Comparison of ENCODE assay signal across 28 mouse cellular contexts in genomic region chr4:31679007-31679590, GRCm38 (mm10).
A peak's percentile ranks its signal among the peaks of the same experiment; 100 is the strongest.
DNase-seq lines count a peak whose midpoint lies in the region; ATAC-seq lines count a peak whose summit lies in the region.
"Had no signal": no experiment of that assay in that cellular context is flagged by ENCODE, and none has a peak within 500 bp of the region (broad histone marks: within the 10 kb centered on the region; RNA-seq: fewer than 3 reads in every experiment).

No protein-coding gene starts in this region.

- no peaks in the 10 kb centered on the region for H3K27me3 ChIP-seq in hindbrain, embryonic 10.5 days (ENCODE audit: insufficient read depth, poor library complexity, severe bottlenecking)
- H3K27me3 ChIP-seq in hindbrain, embryonic 13.5 days = no peaks in the 10 kb centered on the region
- no peaks in the 10 kb centered on the region for H3K27me3 ChIP-seq in forebrain, embryonic 16.5 days (replicated peaks; ENCODE audit: control insufficient read depth, insufficient read depth, low read length)
- no peaks in the 10 kb centered on the region for H3K27me3 ChIP-seq in midbrain, embryonic 12.5 days
- H3K27me3 ChIP-seq in liver, embryonic 11.5 days (replicated peaks; ENCODE audit: control insufficient read depth, insufficient read depth, low read length) = no peaks in the 10 kb centered on the region
- H3K27me3 ChIP-seq: embryonic facial prominence, embryonic 15.5 days; heart, embryonic 12.5 days; hindbrain, embryonic 15.5 days; kidney, embryonic 15.5 days; liver, embryonic 15.5 days; neural tube, embryonic 13.5 days had no signal

- H3K4me3 ChIP-seq in hindbrain, embryonic 10.5 days = no peak overlapping the region
- H3K4me3 ChIP-seq in hindbrain, embryonic 13.5 days = no peak overlapping the region
- H3K4me3 ChIP-seq in forebrain, embryonic 16.5 days (replicated peaks; ENCODE audit: low read length) = no peak overlapping the region
- H3K4me3 ChIP-seq in midbrain, embryonic 12.5 days = no peak overlapping the region
- no peak overlapping the region for H3K4me3 ChIP-seq in liver, embryonic 11.5 days (ENCODE audit: low read depth, low read length)
- H3K4me3 ChIP-seq: embryonic facial prominence, embryonic 15.5 days; heart, embryonic 12.5 days; hindbrain, embryonic 15.5 days; kidney, embryonic 15.5 days; layer of hippocampus, adult 2 months; liver, embryonic 15.5 days; neural tube, embryonic 13.5 days had no signal

- peak overlapping the region; percentile 36; the same call in 1 of the 2 replicates for H3K27ac ChIP-seq in hindbrain, embryonic 10.5 days
- H3K27ac ChIP-seq in hindbrain, embryonic 13.5 days = no peak overlapping the region
- no peak overlapping the region for H3K27ac ChIP-seq in forebrain, embryonic 16.5 days (ENCODE audit: low read length)
- H3K27ac ChIP-seq in midbrain, embryonic 12.5 days (replicated peaks) = peak overlapping the region; percentile 49; the same call in 1 of the 2 replicates
- no peak overlapping the region for H3K27ac ChIP-seq in liver, embryonic 11.5 days (ENCODE audit: low read depth, low read length)
- H3K27ac ChIP-seq: embryonic facial prominence, embryonic 15.5 days; hindbrain, embryonic 15.5 days; kidney, embryonic 15.5 days; layer of hippocampus, adult 2 months; liver, embryonic 15.5 days; neural tube, embryonic 13.5 days had no signal

- no peaks in the 10 kb centered on the region for H3K36me3 ChIP-seq in hindbrain, embryonic 10.5 days
- no peaks in the 10 kb centered on the region for H3K36me3 ChIP-seq in hindbrain, embryonic 13.5 days
- H3K36me3 ChIP-seq in forebrain, embryonic 16.5 days (ENCODE audit: control insufficient read depth, insufficient read depth) = no peaks in the 10 kb centered on the region
- no peaks in the 10 kb centered on the region for H3K36me3 ChIP-seq in midbrain, embryonic 12.5 days
- H3K36me3 ChIP-seq in liver, embryonic 11.5 days (ENCODE audit: control insufficient read depth, insufficient read depth, low read length) = no peaks in the 10 kb centered on the region
- H3K36me3 ChIP-seq: embryonic facial prominence, embryonic 15.5 days; G1E; heart, embryonic 12.5 days; hindbrain, embryonic 15.5 days; kidney, embryonic 15.5 days; liver, embryonic 15.5 days; neural tube, embryonic 13.5 days had no signal

- H3K9ac ChIP-seq in hindbrain, embryonic 13.5 days = no peak overlapping the region
- no peak overlapping the region for H3K9ac ChIP-seq in forebrain, embryonic 16.5 days (replicated peaks; ENCODE audit: low read depth, low read length)
- H3K9ac ChIP-seq in midbrain, embryonic 12.5 days (replicated peaks) = 0 out of 2 replicates have a peak overlapping the region, but pooled peaks have one; percentile 11
- H3K9ac ChIP-seq in liver, embryonic 11.5 days (ENCODE audit: low read depth, low read length) = no peak overlapping the region
- H3K9ac ChIP-seq: embryonic facial prominence, embryonic 15.5 days; heart, embryonic 12.5 days; hindbrain, embryonic 15.5 days; kidney, embryonic 15.5 days; liver, embryonic 15.5 days; lung, embryonic 14.5 days; neural tube, embryonic 13.5 days had no signal

- 76% methylated on average over 13 of the region's 13 CpGs for WGBS in hindbrain, embryonic 10.5 days
- 48% methylated on average over 13 of the region's 13 CpGs for WGBS in hindbrain, embryonic 13.5 days
- WGBS in forebrain, embryonic 16.5 days = 28% methylated on average over 13 of the region's 13 CpGs
- 44% methylated on average over 13 of the region's 13 CpGs for WGBS in midbrain, embryonic 12.5 days
- WGBS in liver, embryonic 11.5 days = 83% methylated on average over 13 of the region's 13 CpGs

- ATAC-seq in hindbrain, embryonic 13.5 days (ENCODE audit: low FRiP score) = no peak
- peak; percentile 47; the same call in 1 of the 2 replicates for ATAC-seq in forebrain, embryonic 16.5 days
- ATAC-seq in midbrain, embryonic 12.5 days (ENCODE audit: low FRiP score, low read depth) = peak; percentile 78
- no peak for ATAC-seq in liver, embryonic 11.5 days (replicated peaks; ENCODE audit: low FRiP score)
- ATAC-seq: inflammation-experienced regulatory T-cells, adult 6 months had no signal

- H3K4me1 ChIP-seq in hindbrain, embryonic 10.5 days (replicated peaks) = 0 out of 2 replicates have a peak, but pooled peaks cover 7% of the 10 kb centered on the region
- no peaks in the 10 kb centered on the region for H3K4me1 ChIP-seq in hindbrain, embryonic 13.5 days (replicated peaks)
- H3K4me1 ChIP-seq in forebrain, embryonic 16.5 days (replicated peaks; ENCODE audit: control insufficient read depth, insufficient read depth, low read length) = no peaks in the 10 kb centered on the region
- H3K4me1 ChIP-seq in midbrain, embryonic 12.5 days = peaks cover 9% of the 10 kb centered on the region
- H3K4me1 ChIP-seq in liver, embryonic 11.5 days (replicated peaks; ENCODE audit: control insufficient read depth, insufficient read depth, low read length) = no peaks in the 10 kb centered on the region
- H3K4me1 ChIP-seq: embryonic facial prominence, embryonic 15.5 days; heart, embryonic 12.5 days; hindbrain, embryonic 15.5 days; kidney, embryonic 15.5 days; liver, embryonic 15.5 days; neural tube, embryonic 13.5 days had no signal

- DNase-seq in hindbrain, embryonic 10.5 days (ENCODE audit: low spot score) = no peak
- no peak for DNase-seq in liver, embryonic 11.5 days (ENCODE audit: low spot score)
- no peak for DNase-seq in kidney, postnatal 10 days
- DNase-seq in right cerebral cortex, postnatal 4 days = no peak
- DNase-seq: adrenal gland, postnatal 14 days; cerebellum, adult 18-20 months; cerebellum, postnatal 10 days; gastrocnemius, postnatal 25 days; heart, adult 18-20 months; heart, postnatal 4 days; kidney, adult 11 months; kidney, postnatal 36 days; left cerebral cortex, postnatal 4 days; liver; lung, embryonic 14.5 days; thymus, postnatal 4 days had no signal

- H3K9me3 ChIP-seq in hindbrain, embryonic 10.5 days = no peaks in the 10 kb centered on the region
- H3K9me3 ChIP-seq in hindbrain, embryonic 13.5 days = no peaks in the 10 kb centered on the region
- no peaks in the 10 kb centered on the region for H3K9me3 ChIP-seq in forebrain, embryonic 16.5 days (ENCODE audit: control insufficient read depth, low read length)
- H3K9me3 ChIP-seq in midbrain, embryonic 12.5 days = no peaks in the 10 kb centered on the region
- no peaks in the 10 kb centered on the region for H3K9me3 ChIP-seq in liver, embryonic 11.5 days (ENCODE audit: control insufficient read depth, low read length)
- H3K9me3 ChIP-seq: embryonic facial prominence, embryonic 15.5 days; heart, embryonic 12.5 days; hindbrain, embryonic 15.5 days; kidney, embryonic 15.5 days; liver, embryonic 15.5 days; neural tube, embryonic 13.5 days had no signal

- H3K4me2 ChIP-seq in hindbrain, embryonic 13.5 days = no peak overlapping the region
- no peak overlapping the region for H3K4me2 ChIP-seq in forebrain, embryonic 16.5 days (ENCODE audit: low read length)
- H3K4me2 ChIP-seq in midbrain, embryonic 12.5 days (replicated peaks) = no peak overlapping the region
- no peak overlapping the region for H3K4me2 ChIP-seq in liver, embryonic 11.5 days
- H3K4me2 ChIP-seq: embryonic facial prominence, embryonic 15.5 days; heart, embryonic 12.5 days; hindbrain, embryonic 15.5 days; kidney, embryonic 15.5 days; liver, embryonic 15.5 days; lung, embryonic 14.5 days; neural tube, embryonic 13.5 days had no signal

Comparison
In these comparisons a context has a peak if more than half of its experiments do, and no peak if none do; other contexts are left out.
1. H3K27ac ChIP-seq: peak in hindbrain, embryonic 10.5 days (single experiment) and midbrain, embryonic 12.5 days (single experiment); none in hindbrain, embryonic 13.5 days (single experiment), forebrain, embryonic 16.5 days (single experiment) and liver, embryonic 11.5 days (single experiment).
2. ATAC-seq: peak in forebrain, embryonic 16.5 days (single experiment) and midbrain, embryonic 12.5 days (single experiment); none in hindbrain, embryonic 13.5 days (single experiment) and liver, embryonic 11.5 days (single experiment).